Mouse (Mus musculus) gastrocnemius, adult 2 months (tissue): ENCODE measurements at regions not wholly inside any gene's neighbourhood (a gene's known extent, or its start where the extent isn't known, plus 50 kb on each side); places are given as distances from the start of the nearest gene placed in this dataset.
A peak's percentile ranks its signal among the peaks of the same experiment; 100 is the strongest.

ENCODE experiments used
- DNase-seq: peaks from one replicate; pipeline ENCODE4 v3.0.0; 2022
- H3K27ac ChIP-seq: fragments of 200-600 bp; 2 replicates; pipeline ENCODE4 v1.8.1; 2022; ENCODE audit warnings: mild to moderate bottlenecking
- H3K4me3 ChIP-seq: fragments of 200-600 bp; 2 replicates; pipeline ENCODE4 v1.8.1; 2022; ENCODE audit warnings: mild to moderate bottlenecking, moderate library complexity
- CTCF ChIP-seq: fragments of 200-600 bp; IDR thresholded peaks from 2 replicates; pipeline ENCODE4 v1.8.1; 2022; ENCODE audit warnings: antibody characterized with exemption, mild to moderate bottlenecking, moderate library complexity
- intact Hi-C: fragments of 180-260 bp; cut with DNase I; formaldehyde crosslinking; loops from one replicate; pipeline ENCODE4 v1.15.1; 2025

GRCm38 (mm10) chr7:111420698-111421097 lies 337.9 kb upstream of the Eif4g2 start:
- Histone ChIP-seq H3K27ac (no peak overlapping the region), H3K4me3 (no peak overlapping the region)
- TF ChIP-seq CTCF: no peak
- intact Hi-C loops: no loop called here
- DNase-seq: no peak

GRCm38 (mm10) chr7:111417735-111418134 lies 334.9 kb upstream of the Eif4g2 start:
- H3K4me3 ChIP-seq: no peak overlapping the region
- TF ChIP-seq CTCF: no peak
- no peak for DNase-seq
- H3K27ac ChIP-seq: no peak overlapping the region
- intact Hi-C loops: no loop called here

GRCm38 (mm10) chr7:111416061-111416460 lies 333.2 kb upstream of the Eif4g2 start:
- no peak for TF ChIP-seq CTCF
- Histone ChIP-seq H3K4me3 (no peak overlapping the region), H3K27ac (no peak overlapping the region)
- intact Hi-C loops: no loop called here
- DNase-seq: no peak

GRCm38 (mm10) chr7:111413745-111414144 lies 330.9 kb upstream of the Eif4g2 start:
- Histone ChIP-seq H3K4me3 (no peak overlapping the region), H3K27ac (0 out of 2 replicates have a peak overlapping the region, but pooled peaks have one; percentile 20)
- intact Hi-C loops: no loop called here
- no peak for TF ChIP-seq CTCF
- DNase-seq: no peak

GRCm38 (mm10) chr7:111412957-111413356 lies 330.1 kb upstream of the Eif4g2 start:
- intact Hi-C loops: no loop called here
- Histone ChIP-seq H3K4me3 (no peak overlapping the region), H3K27ac (peak overlapping the region; percentile 53; the same call in 1 of the 2 replicates)
- DNase-seq: no peak
- no peak for TF ChIP-seq CTCF

GRCm38 (mm10) chr7:111411386-111411960 lies 328.6 kb upstream of the Eif4g2 start:
- no peak for TF ChIP-seq CTCF
- Histone ChIP-seq H3K27ac (0 out of 2 replicates have a peak overlapping the region, but pooled peaks have one; percentile 7), H3K4me3 (no peak overlapping the region)
- intact Hi-C loops: no loop called here
- DNase-seq: no peak

GRCm38 (mm10) chr7:111395972-111396371 lies 313.1 kb upstream of the Eif4g2 start:
- H3K27ac ChIP-seq: no peak overlapping the region
- no peak for DNase-seq
- no peak for TF ChIP-seq CTCF
- H3K4me3 ChIP-seq: no peak overlapping the region
- intact Hi-C loops: no loop called here

- H3K27ac ChIP-seq: no peak overlapping the region
- TF ChIP-seq CTCF: no peak
- no peak for DNase-seq
- intact Hi-C loops: no loop called here
- no peak overlapping the region for H3K4me3 ChIP-seq
Observed at GRCm38 (mm10) chr7:111395111-111395510, 312.3 kb upstream of the Eif4g2 start.

- no peak for DNase-seq
- Histone ChIP-seq H3K27ac (no peak overlapping the region), H3K4me3 (no peak overlapping the region)
- TF ChIP-seq CTCF: no peak
- intact Hi-C loops: no loop called here
Observed at GRCm38 (mm10) chr7:111393846-111394245, 311.0 kb upstream of the Eif4g2 start.

GRCm38 (mm10) chr7:111389690-111390089 lies 306.9 kb upstream of the Eif4g2 start:
- Histone ChIP-seq H3K4me3 (no peak overlapping the region), H3K27ac (no peak overlapping the region)
- DNase-seq: no peak
- no peak for TF ChIP-seq CTCF
- intact Hi-C loops: no loop called here

- no peak overlapping the region for H3K4me3 ChIP-seq
- H3K27ac ChIP-seq: no peak overlapping the region
- no peak for TF ChIP-seq CTCF
- DNase-seq: no peak
- intact Hi-C loops: no loop called here
Observed at GRCm38 (mm10) chr7:111374534-111374933, 291.7 kb upstream of the Eif4g2 start.

GRCm38 (mm10) chr7:111373380-111374173 lies 290.7 kb upstream of the Eif4g2 start:
- H3K4me3 ChIP-seq: no peak overlapping the region
- DNase-seq: no peak
- intact Hi-C loops: no loop called here
- no peak overlapping the region for H3K27ac ChIP-seq
- TF ChIP-seq CTCF: no peak

GRCm38 (mm10) chr7:111370421-111370887 lies 287.6 kb upstream of the Eif4g2 start:
- intact Hi-C loops: no loop called here
- TF ChIP-seq CTCF: no peak
- Histone ChIP-seq H3K27ac (peak overlapping the region; percentile 64), H3K4me3 (no peak overlapping the region)
- DNase-seq: peak; percentile 66
